Mouse (Mus musculus): Measurements from ENCODE around the gene Abhd18.
A peak's percentile ranks its signal among the peaks of the same experiment; 100 is the strongest.

Abhd18 gene

DNA sequence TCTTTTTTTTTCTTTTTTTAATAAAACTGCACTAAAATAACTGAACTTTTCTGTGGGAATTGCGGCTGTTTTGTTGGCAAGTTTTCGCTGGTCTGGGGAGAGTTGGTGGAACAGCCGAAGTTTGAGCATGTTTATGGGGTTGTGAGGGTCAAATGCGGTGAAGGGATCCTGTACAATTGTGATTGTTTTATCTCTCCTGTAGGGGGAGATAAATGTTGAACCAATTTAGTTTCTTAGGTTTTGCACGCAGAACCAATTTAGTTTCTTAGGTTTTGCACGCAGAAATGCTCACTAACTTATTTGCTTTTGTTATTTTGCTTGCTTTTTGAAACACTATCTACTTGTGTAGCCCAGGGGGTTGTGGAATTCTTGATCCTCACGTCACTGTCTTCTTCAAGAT lies 104.6 kb downstream of the Abhd18 start:
- no peak for DNase-seq

DNA sequence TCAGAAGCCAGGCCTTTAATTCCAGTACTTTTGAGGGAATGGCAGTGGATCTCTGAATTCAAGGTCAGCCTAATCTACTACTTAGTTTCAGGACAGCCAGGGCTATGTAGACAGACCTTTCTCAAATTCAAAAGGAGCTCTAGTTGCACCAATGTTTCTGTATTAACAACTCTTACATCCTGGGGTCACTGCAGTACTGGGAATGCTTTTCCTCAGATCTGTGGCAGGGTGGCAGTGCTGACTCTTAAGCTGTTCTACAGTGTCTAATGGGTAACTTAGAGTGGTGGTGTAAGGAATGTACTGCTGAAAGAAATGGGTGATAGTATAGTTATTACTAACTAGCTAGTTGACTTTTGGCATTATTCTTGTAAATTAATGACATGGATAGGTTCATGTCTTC lies 105.8 kb downstream of the Abhd18 start:
- DNase-seq, result peak; percentile 66

DNA sequence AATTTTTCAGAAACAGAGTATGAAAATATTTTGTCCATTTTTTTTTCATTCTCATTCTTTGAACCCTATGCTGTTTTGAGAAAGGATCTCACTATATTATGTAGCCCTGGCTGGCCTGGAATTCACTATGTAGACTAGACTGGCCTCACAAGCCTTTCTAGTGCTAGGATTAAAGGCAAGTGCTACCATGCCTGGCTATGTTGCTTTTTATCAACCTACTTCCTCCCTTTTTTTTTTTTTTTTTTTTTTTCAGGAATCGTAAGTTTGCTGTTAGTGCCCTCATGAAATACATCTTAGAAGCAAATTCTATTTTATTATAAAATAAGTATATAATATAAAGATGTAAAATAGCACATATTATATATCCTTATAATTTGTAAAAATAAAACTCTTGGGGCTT lies 108.0 kb downstream of the Abhd18 start:
- DNase-seq, result no peak

GRCm38 (mm10) chr3:40958831-40959230 lies 112.1 kb downstream of the Abhd18 start:
- DNase-seq, result peak; percentile 76

- no peak for DNase-seq
Observed at GRCm38 (mm10) chr3:40980758-40981157, 134.0 kb downstream of the Abhd18 start.

DNA sequence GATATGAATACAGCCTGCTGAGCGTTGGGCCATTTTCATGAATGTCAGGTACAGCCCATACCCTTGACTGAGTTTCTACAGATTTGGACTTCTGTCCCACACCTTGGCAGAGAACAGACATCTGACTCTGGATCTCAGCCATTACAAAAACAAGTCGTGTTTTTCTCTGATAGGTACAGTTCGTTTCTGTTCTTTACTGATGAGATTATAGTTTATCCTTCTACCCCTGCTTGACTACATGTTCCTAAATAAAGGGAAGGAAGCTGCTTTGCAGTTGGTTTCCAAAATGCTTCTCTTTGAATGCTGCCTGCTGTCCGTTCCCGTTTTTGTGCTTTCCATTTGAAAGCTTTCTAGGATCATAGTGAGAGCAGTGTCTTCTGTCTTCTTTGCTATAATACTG lies 140.8 kb downstream of the Abhd18 start:
- no peak for DNase-seq

All from heart, adult 11 months (tissue).